Mouse (Mus musculus): Measurements from ENCODE around the gene Trim38. TPM values are rescaled to one million over a fixed set of nuclear protein-coding genes. Genes with fewer than 3 reads are reported as not detected.
A peak's percentile ranks its signal among the peaks of the same experiment; 100 is the strongest.

Gene Trim38
- polyA plus RNA-seq, 1 experiment = 0.05 TPM

DNA sequence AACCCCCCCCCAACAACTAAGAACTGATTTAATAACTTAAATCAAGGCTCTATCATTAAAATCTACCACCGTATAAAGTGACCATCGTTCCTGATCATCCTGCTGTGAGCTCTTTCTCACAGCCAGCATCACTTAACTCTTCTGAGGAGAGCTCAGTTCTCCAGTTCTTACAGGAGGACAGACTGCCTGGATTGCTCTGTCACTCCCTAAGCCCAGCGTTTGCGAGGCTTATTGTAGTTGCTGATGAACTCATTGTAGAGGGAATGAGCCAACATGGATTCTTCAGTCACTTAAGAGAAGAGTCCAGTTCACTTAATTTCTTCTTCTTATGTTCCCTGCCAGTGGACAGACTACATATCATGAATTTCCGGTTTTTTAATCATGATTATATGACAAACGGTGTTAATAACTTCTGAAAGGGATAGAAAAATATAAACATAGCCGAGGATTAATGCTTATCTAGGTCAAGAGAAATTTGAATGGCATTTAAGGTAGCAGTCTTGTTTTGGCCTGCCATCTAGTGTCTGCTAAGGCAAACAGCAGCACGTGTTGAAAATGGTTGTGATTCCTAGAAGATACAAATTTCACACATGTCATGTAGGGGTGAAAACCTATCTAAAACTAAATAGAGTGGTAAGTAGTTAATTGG lies 37.4 kb upstream of the Trim38 start:
- H3K27ac ChIP-seq (ENCODE audit: insufficient read depth, low read depth, low read length) = no peak overlapping the region
- WGBS = 23% methylated on average over 8 of the region's 8 CpGs
- 0 out of 2 replicates have a peak, but pooled peaks cover 3% of the 10 kb centered on the region for H3K4me1 ChIP-seq (ENCODE audit: control insufficient read depth, insufficient read depth, low read length)
- no peak overlapping the region for H3K4me3 ChIP-seq (ENCODE audit: insufficient read depth, low read depth, low read length)
- peak; percentile 60 for DNase-seq
- no peaks in the 10 kb centered on the region for H3K36me3 ChIP-seq (ENCODE audit: control insufficient read depth, insufficient read depth, low read length)
- no peaks in the 10 kb centered on the region for H3K27me3 ChIP-seq (replicated peaks; ENCODE audit: control insufficient read depth, insufficient read depth, low read length)
- peak; percentile 30; the same call in 1 of the 2 replicates for TF ChIP-seq CTCF (conservative IDR thresholded peaks at IDR 0.05; ENCODE audit: insufficient read depth, insufficient read length, low read depth, low read length)
- TF ChIP-seq POLR2A (IDR thresholded peaks at IDR 0.05; ENCODE audit: low read depth, low read length) = no peak

DNA sequence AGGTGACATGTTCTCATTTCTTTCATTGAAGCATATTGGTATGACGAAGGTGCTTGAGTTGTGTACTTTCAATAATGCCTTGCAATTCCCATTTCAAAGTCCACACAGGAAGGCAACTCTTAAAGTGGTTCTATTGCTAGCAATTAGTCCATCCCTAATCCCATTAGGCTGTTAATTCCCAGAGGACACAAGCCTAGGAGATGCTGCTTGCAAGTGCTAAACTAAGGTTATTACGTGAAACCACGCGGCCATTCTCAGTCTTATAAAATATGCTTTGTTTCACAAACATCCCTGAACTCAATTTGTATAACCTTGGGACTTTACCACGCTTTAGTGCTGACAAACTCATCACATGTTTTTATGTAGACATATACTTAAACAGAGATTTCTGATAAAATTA lies 32.6 kb upstream of the Trim38 start:
- Histone ChIP-seq H3K4me1 (ENCODE audit: control insufficient read depth, insufficient read depth, low read length) (peaks cover 2% of the 10 kb centered on the region; the same call in 1 of the 2 replicates), H3K27ac (ENCODE audit: insufficient read depth, low read depth, low read length) (no peak overlapping the region), H3K4me3 (ENCODE audit: insufficient read depth, low read depth, low read length) (no peak overlapping the region), H3K27me3 (replicated peaks; ENCODE audit: control insufficient read depth, insufficient read depth, low read length) (no peaks in the 10 kb centered on the region), H3K36me3 (ENCODE audit: control insufficient read depth, insufficient read depth, low read length) (peaks cover 3% of the 10 kb centered on the region; the same call in 1 of the 2 replicates)
- WGBS = 87% methylated on average over 5 of the region's 5 CpGs
- TF ChIP-seq CTCF (conservative IDR thresholded peaks at IDR 0.05; ENCODE audit: insufficient read depth, insufficient read length, low read depth, low read length) = no peak
- DNase-seq = no peak

DNA sequence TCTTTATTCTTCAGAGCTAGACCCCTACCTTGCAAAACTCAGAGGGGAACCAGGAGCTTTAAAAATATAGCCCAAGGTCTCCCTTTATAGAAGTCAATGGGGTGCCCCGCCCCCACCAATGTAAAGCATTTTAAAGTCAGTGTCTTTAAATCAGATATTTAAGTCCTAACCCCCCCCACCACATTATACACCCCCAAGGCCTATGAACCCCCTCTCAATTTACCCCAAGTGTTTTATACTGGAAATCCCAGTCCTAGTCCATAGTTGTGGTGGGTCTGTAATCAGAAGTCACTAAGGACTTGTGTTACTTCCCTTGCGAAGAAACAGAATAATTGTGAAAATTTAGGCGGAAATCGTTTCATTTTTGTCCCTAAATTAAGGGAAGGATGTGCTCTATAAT lies 31.7 kb upstream of the Trim38 start:
- peaks cover 3% of the 10 kb centered on the region; the same call in 1 of the 2 replicates for H3K36me3 ChIP-seq (ENCODE audit: control insufficient read depth, insufficient read depth, low read length)
- H3K4me1 ChIP-seq (ENCODE audit: control insufficient read depth, insufficient read depth, low read length) = peaks cover 4% of the 10 kb centered on the region; the same call in 1 of the 2 replicates
- TF ChIP-seq CTCF (conservative IDR thresholded peaks at IDR 0.05; ENCODE audit: insufficient read depth, insufficient read length, low read depth, low read length) (no peak), POLR2A (IDR thresholded peaks at IDR 0.05; ENCODE audit: low read depth, low read length) (no peak)

DNA sequence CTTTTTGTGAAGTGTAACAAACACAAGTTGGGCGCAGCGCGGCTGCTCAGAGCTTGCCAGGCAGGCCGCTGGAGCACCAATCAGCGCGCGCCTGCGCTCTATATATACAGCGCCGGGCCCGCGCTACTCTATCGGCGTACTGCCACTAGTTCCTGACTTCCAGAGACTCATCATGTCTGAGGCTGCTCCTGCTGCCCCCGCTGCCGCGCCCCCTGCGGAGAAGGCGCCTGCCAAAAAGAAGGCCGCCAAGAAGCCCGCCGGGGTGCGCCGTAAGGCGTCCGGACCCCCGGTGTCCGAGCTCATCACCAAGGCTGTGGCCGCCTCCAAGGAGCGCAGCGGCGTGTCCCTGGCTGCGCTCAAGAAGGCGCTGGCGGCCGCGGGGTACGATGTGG lies 31.0 kb upstream of the Trim38 start, which contains the start of gene Hist1h1c:
Gene Hist1h1c (plus strand): TSS at position 132 of the 392 bp plus-strand sequence.
- H3K27ac ChIP-seq (ENCODE audit: insufficient read depth, low read depth, low read length) = peak within 1 kb of the TSS; percentile 98
- peaks cover 4% of the 10 kb centered on the region; the same call in 1 of the 2 replicates for H3K4me1 ChIP-seq (ENCODE audit: control insufficient read depth, insufficient read depth, low read length)
- TF ChIP-seq POLR2A (IDR thresholded peaks at IDR 0.05; ENCODE audit: low read depth, low read length) (peak; percentile 91), CTCF (conservative IDR thresholded peaks at IDR 0.05; ENCODE audit: insufficient read depth, insufficient read length, low read depth, low read length) (no peak)
- peaks cover 3% of the 10 kb centered on the region; the same call in 1 of the 2 replicates for H3K36me3 ChIP-seq (ENCODE audit: control insufficient read depth, insufficient read depth, low read length)
- under 1% methylated on average over 38 of the region's 38 CpGs for WGBS
- peak within 1 kb of the TSS; percentile 69 for H3K4me3 ChIP-seq (ENCODE audit: insufficient read depth, low read depth, low read length)
- no peaks in the 10 kb centered on the region for H3K27me3 ChIP-seq (replicated peaks; ENCODE audit: control insufficient read depth, insufficient read depth, low read length)
- peak; percentile 94 for DNase-seq

More for the DNA sequence above, 31.7 kb upstream of the Trim38 start:
- no peaks in the 10 kb centered on the region for H3K27me3 ChIP-seq (replicated peaks; ENCODE audit: control insufficient read depth, insufficient read depth, low read length)
- WGBS = 28% methylated on average over 4 of the region's 4 CpGs
- H3K27ac ChIP-seq (ENCODE audit: insufficient read depth, low read depth, low read length) = peak overlapping the region; percentile 98
- DNase-seq = no peak
- H3K4me3 ChIP-seq (ENCODE audit: insufficient read depth, low read depth, low read length) = no peak overlapping the region

DNA sequence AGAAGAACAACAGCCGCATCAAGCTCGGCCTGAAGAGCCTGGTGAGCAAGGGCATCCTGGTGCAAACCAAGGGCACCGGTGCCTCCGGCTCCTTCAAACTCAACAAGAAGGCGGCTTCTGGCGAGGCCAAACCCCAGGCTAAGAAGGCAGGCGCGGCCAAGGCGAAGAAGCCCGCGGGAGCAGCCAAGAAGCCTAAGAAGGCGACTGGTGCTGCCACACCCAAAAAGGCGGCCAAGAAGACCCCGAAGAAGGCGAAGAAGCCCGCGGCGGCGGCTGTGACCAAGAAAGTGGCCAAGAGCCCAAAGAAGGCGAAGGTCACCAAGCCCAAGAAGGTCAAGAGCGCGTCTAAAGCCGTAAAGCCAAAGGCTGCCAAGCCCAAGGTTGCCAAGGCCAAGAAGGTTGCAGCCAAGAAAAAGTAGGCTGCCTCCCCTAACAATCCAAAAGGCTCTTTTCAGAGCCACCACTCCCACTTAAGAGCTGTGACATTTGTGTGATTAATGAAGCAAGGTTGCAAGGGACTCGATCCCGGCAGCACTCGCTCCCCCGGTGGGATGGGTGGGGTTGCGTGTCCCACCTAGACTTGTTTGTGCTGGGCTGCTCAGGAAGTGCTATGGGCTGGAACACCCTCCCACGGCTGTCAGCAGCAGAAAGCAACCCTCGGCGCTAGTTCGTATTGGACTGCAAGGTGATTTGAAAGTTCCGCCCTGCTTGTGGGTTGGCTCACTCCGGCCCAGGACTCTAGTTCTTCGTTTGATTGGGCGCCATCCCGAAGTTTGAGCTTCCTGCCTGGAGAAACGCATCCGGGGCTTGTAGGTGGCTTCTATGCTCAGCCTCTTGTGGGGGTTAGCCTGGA lies 30.4 kb upstream of the Trim38 start:
- Histone ChIP-seq H3K36me3 (ENCODE audit: control insufficient read depth, insufficient read depth, low read length) (peaks cover 3% of the 10 kb centered on the region; the same call in 1 of the 2 replicates), H3K4me3 (ENCODE audit: insufficient read depth, low read depth, low read length) (peak overlapping the region; percentile 69), H3K27ac (ENCODE audit: insufficient read depth, low read depth, low read length) (peak overlapping the region; percentile 98), H3K4me1 (ENCODE audit: control insufficient read depth, insufficient read depth, low read length) (peaks cover 4% of the 10 kb centered on the region; the same call in 1 of the 2 replicates), H3K27me3 (replicated peaks; ENCODE audit: control insufficient read depth, insufficient read depth, low read length) (no peaks in the 10 kb centered on the region)
- TF ChIP-seq POLR2A (IDR thresholded peaks at IDR 0.05; ENCODE audit: low read depth, low read length) (peak; percentile 70), CTCF (conservative IDR thresholded peaks at IDR 0.05; ENCODE audit: insufficient read depth, insufficient read length, low read depth, low read length) (no peak)
- peak; percentile 99 for DNase-seq
- under 1% methylated on average over 39 of the region's 39 CpGs for WGBS

DNA sequence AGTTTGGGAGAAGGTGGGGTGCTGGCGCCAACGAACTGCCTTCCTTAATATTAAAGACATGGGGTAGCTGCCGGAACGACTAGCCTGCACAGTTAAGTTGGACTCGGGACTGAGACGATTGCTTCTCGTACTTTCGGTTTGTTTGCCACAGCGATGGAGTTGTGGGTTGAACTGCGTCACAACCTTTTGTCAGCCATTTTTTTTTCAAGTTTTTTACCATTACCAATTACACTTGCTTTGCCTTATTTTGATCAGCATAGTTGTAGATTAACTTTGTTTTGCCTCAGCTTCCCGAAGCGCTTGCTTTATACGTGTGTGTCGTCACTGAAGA lies 29.8 kb upstream of the Trim38 start:
- Histone ChIP-seq H3K27me3 (replicated peaks; ENCODE audit: control insufficient read depth, insufficient read depth, low read length) (no peaks in the 10 kb centered on the region), H3K4me1 (ENCODE audit: control insufficient read depth, insufficient read depth, low read length) (peaks cover 4% of the 10 kb centered on the region; the same call in 1 of the 2 replicates), H3K4me3 (ENCODE audit: insufficient read depth, low read depth, low read length) (peak overlapping the region; percentile 69), H3K36me3 (ENCODE audit: control insufficient read depth, insufficient read depth, low read length) (peaks cover 3% of the 10 kb centered on the region; the same call in 1 of the 2 replicates), H3K27ac (ENCODE audit: insufficient read depth, low read depth, low read length) (peak overlapping the region; percentile 97)
- TF ChIP-seq CTCF (conservative IDR thresholded peaks at IDR 0.05; ENCODE audit: insufficient read depth, insufficient read length, low read depth, low read length) = no peak
- no peak for TF ChIP-seq POLR2A (IDR thresholded peaks at IDR 0.05; ENCODE audit: low read depth, low read length)
- no peak for DNase-seq
- WGBS = under 1% methylated on average over 14 of the region's 14 CpGs

Data from kidney, adult 2 months (tissue).